Mouse (Mus musculus): ENCODE data around the gene Wipf1. TPM values are rescaled to one million over a fixed set of nuclear protein-coding genes. Genes with fewer than 3 reads are reported as not detected.

Wipf1 gene
- polyA plus RNA-seq, 1 experiment: 37.6 TPM

DNA sequence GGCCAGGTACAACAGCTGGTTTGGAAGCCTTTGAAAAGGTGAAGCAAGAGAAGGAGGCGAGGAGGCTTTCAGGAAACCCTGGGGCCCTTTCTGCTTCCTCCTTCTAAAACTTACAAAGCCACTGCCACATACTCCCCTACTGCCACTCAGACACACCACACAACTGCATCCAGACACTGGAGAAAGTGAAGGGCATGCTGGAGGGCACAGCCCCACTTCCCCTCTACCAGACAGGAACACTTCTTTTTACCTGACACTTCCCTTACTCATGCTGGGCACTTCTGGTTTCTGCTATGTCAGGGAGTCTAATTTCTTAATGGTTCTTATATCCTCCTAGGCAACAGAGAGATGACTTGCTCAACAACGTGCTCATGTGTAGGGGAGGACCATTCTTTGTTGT is 19.0 kb upstream of the Wipf1 start:
- H3K4me1 ChIP-seq (ENCODE audit: control insufficient read depth, insufficient read depth, low read length): peaks cover 10% of the 10 kb centered on the region
- no peak for TF ChIP-seq POLR2A (IDR thresholded peaks at IDR 0.05; ENCODE audit: low read depth, low read length)
- TF ChIP-seq CTCF (IDR thresholded peaks at IDR 0.05; ENCODE audit: borderline replicate concordance, insufficient read depth, low read length): no peak
- no peak overlapping the region for H3K4me3 ChIP-seq (ENCODE audit: insufficient read depth, low read length)
- H3K27ac ChIP-seq (ENCODE audit: insufficient read depth, low read length): no peak overlapping the region

DNA sequence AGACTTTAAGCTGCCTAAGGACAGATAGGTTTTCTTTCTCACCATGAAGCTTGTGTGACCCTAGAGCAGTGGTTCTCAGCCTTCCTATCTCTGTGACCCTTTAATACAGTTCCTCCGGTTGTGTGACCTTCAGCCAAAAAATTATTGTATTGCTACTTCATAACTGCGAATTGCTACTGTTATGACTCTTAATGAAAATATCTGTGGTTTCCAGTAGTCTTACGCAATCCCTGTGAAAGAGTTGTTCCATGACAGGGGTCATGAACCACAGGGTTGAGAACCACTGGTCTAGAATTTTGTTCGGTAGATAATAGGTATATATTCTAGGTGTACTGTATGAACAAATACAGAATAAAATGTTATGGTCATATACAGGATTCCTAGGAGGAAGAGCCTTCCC is 17.7 kb upstream of the Wipf1 start:
- no peak overlapping the region for H3K27ac ChIP-seq (ENCODE audit: insufficient read depth, low read length)
- H3K4me1 ChIP-seq (ENCODE audit: control insufficient read depth, insufficient read depth, low read length): 0 out of 2 replicates have a peak, but pooled peaks cover 4% of the 10 kb centered on the region
- TF ChIP-seq POLR2A (IDR thresholded peaks at IDR 0.05; ENCODE audit: low read depth, low read length) (no peak), CTCF (IDR thresholded peaks at IDR 0.05; ENCODE audit: borderline replicate concordance, insufficient read depth, low read length) (no peak)
- no peak overlapping the region for H3K4me3 ChIP-seq (ENCODE audit: insufficient read depth, low read length)

DNA sequence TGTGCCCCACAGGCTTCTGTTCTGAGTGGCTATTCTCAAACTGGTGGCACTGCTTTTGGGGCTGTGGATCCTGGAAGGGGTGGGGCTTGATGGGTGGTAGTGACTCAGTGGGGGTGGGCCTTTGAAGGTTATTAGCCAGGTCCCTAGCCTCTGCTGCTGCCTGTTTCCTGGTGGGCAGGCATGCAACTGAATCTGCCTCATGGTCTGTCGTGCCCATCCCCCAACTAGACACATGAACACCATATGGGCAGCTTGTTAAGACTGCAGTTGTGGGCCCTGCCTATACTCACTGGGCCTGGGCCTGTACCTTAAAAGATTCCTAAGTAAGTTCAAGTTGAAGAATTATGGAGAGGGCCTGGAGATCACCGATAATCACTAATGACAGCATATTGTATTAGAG is 16.0 kb upstream of the Wipf1 start:
- Histone ChIP-seq H3K4me3 (ENCODE audit: insufficient read depth, low read length) (no peak overlapping the region), H3K27ac (ENCODE audit: insufficient read depth, low read length) (no peak overlapping the region), H3K4me1 (ENCODE audit: control insufficient read depth, insufficient read depth, low read length) (0 out of 2 replicates have a peak, but pooled peaks cover 4% of the 10 kb centered on the region)
- no peak for TF ChIP-seq POLR2A (IDR thresholded peaks at IDR 0.05; ENCODE audit: low read depth, low read length)
- TF ChIP-seq CTCF (IDR thresholded peaks at IDR 0.05; ENCODE audit: borderline replicate concordance, insufficient read depth, low read length): no peak

DNA sequence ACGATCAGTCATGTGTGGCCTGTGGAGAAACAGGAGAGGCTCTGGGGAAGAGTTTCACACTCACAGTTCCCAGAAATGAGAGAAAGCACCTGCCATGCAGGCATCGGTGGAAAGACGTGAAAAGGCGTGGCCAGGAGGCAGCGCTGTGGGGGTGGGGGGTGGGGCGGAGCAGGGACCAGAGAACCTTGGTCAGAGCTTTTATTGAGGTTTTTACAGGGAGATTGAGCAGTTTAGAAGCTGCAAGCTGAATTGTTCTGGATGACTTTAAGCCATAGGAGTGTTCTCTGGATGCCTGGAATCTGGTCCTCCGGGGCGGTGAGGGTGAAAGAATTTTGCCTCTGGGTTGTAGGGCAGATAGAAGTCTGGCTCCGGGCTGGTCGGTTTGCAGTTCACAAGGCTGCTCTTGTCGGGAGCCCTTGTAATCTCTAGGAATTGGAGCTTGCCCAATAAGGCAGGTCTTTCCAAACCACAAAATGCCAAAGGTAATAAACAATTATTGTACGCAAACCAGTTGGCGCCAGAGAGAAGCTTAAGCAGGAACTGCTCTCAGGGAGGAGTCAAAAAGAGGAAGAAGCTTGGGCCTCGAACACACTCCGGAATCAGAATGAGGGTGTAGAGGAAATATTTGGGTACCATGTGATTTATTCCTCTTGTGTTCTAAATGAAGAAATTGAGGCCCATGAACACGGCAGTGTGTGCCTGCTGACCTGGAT is 11.1 kb upstream of the Wipf1 start:
- TF ChIP-seq POLR2A (IDR thresholded peaks at IDR 0.05; ENCODE audit: low read depth, low read length) (no peak), CTCF (IDR thresholded peaks at IDR 0.05; ENCODE audit: borderline replicate concordance, insufficient read depth, low read length) (no peak)
- Histone ChIP-seq H3K4me1 (ENCODE audit: control insufficient read depth, insufficient read depth, low read length) (no peaks in the 10 kb centered on the region), H3K4me3 (ENCODE audit: insufficient read depth, low read length) (no peak overlapping the region), H3K27ac (ENCODE audit: insufficient read depth, low read length) (no peak overlapping the region)

DNA sequence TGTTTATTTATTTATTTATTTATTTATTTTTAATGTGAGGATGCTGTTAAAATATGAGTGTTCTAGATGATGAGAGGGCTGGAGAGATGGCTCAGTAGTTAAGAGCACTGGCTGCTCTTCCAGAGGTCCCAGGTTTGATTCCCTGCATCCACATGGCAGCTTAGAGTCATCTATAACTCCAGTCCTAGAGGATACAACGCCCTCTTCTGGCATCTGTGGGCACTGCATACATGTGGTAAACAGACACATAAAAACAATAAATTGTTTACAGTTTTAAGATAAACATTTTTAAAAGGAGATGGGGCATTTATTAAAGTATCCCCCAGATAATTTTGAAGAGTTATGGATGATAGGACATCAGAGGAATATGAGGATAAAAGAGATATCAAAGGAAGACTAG is 10.2 kb upstream of the Wipf1 start:
- no peak for TF ChIP-seq POLR2A (IDR thresholded peaks at IDR 0.05; ENCODE audit: low read depth, low read length)
- no peaks in the 10 kb centered on the region for H3K4me1 ChIP-seq (ENCODE audit: control insufficient read depth, insufficient read depth, low read length)
- H3K27ac ChIP-seq (ENCODE audit: insufficient read depth, low read length): no peak overlapping the region
- no peak overlapping the region for H3K4me3 ChIP-seq (ENCODE audit: insufficient read depth, low read length)

DNA sequence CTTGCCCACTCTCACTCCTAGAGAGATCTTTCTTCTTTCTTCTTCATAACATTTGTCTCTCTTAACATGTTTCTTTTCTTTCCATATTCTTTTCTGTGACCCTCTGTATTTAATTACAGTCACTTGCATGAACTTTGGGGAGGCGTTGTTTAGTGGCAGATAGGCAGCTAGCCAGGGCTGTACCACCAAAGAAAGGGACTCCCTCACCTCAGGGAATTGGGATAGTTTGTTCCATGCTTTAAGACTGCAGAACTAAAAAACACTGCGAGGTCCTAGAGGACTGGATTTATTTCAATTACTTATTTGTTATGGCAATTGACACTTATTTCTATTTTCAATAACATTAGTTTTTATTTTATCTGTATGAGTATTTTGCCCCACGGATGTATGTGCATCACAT is 9.6 kb upstream of the Wipf1 start:
- Histone ChIP-seq H3K4me3 (ENCODE audit: insufficient read depth, low read length) (no peak overlapping the region), H3K4me1 (ENCODE audit: control insufficient read depth, insufficient read depth, low read length) (no peaks in the 10 kb centered on the region), H3K27ac (ENCODE audit: insufficient read depth, low read length) (no peak overlapping the region)
- TF ChIP-seq POLR2A (IDR thresholded peaks at IDR 0.05; ENCODE audit: low read depth, low read length) (no peak), CTCF (IDR thresholded peaks at IDR 0.05; ENCODE audit: borderline replicate concordance, insufficient read depth, low read length) (no peak)

DNA sequence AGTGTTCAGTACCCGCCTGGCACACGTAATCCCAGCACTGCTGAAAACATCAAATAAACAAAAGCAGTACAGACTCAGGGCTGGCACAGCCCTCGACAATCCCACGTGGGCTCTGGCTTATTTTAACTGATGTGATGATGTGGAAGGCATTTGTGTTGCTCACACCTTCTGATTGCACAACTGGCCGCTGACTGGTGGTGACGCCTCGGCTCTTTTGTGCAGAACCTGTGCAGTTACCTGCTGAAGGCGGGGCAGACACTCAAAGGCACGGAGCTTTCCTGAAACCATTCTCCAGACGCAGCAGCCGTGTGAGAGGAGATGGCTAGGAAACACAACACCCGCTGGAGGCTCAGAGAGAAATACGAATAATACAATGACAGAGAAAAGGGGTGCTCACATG is 9.1 kb upstream of the Wipf1 start:
- Histone ChIP-seq H3K4me3 (ENCODE audit: insufficient read depth, low read length) (no peak overlapping the region), H3K4me1 (ENCODE audit: control insufficient read depth, insufficient read depth, low read length) (no peaks in the 10 kb centered on the region), H3K27ac (ENCODE audit: insufficient read depth, low read length) (no peak overlapping the region)
- TF ChIP-seq POLR2A (IDR thresholded peaks at IDR 0.05; ENCODE audit: low read depth, low read length): no peak
- TF ChIP-seq CTCF (IDR thresholded peaks at IDR 0.05; ENCODE audit: borderline replicate concordance, insufficient read depth, low read length): no peak

DNA sequence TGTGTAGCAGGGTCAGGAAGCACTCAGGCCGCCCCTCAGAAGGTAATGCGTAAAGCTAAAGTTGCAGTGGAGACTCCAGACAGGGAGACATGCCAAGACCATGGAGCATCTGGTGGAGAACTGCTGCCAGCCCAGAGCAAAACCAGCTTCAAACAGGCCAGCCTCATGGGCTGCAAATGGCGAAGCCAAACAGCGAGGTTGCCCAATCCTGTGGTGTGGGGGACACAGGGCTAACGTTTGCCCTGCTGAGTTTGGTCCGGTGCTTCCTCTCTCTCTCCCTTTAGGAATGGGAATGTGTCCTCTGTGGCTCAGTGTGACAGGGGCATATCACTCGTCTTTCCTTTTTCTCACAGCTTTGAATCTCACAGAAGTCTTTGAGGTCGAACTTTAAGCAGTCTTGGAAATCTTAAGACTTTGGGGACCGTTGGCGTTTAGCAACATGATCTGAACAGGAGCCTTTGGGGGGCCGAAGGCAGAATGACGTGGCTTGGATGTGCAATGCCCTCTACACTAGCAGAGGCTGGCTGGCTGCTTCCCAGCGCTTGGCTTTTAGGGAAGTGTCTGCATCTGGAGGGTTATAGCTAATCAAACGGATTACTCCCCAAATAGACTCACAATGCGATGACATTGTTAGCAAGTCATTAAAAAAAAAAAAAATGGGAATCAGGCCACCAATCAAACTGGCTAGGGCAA is 6.7 kb upstream of the Wipf1 start:
- Histone ChIP-seq H3K4me1 (ENCODE audit: control insufficient read depth, insufficient read depth, low read length) (no peaks in the 10 kb centered on the region), H3K27ac (ENCODE audit: insufficient read depth, low read length) (no peak overlapping the region), H3K4me3 (ENCODE audit: insufficient read depth, low read length) (no peak overlapping the region)
- TF ChIP-seq CTCF (IDR thresholded peaks at IDR 0.05; ENCODE audit: borderline replicate concordance, insufficient read depth, low read length): no peak
- TF ChIP-seq POLR2A (IDR thresholded peaks at IDR 0.05; ENCODE audit: low read depth, low read length): no peak

DNA sequence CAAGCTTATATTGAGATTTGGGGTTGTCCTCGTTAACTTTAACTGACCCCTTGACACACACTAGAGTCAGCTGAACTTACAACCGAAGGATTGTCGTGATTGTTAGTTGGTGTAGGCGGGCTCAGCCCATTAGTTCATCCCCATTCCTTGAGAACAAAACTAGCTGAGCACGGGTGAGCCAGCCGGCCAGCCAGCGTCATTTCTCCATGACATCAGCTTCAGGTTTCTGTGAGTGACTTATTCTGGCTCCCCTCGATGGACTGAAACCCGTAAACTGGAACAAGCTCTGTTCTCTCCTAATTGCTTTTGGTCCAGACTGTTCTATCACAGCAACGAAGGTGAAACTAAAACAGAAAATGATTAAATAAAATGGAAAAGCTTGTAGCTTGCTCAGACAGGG is 5.2 kb upstream of the Wipf1 start:
- TF ChIP-seq POLR2A (IDR thresholded peaks at IDR 0.05; ENCODE audit: low read depth, low read length): no peak
- TF ChIP-seq CTCF (IDR thresholded peaks at IDR 0.05; ENCODE audit: borderline replicate concordance, insufficient read depth, low read length): no peak
- no peak overlapping the region for H3K4me3 ChIP-seq (ENCODE audit: insufficient read depth, low read length)
- H3K27ac ChIP-seq (ENCODE audit: insufficient read depth, low read length): no peak overlapping the region
- H3K4me1 ChIP-seq (ENCODE audit: control insufficient read depth, insufficient read depth, low read length): peaks cover 4% of the 10 kb centered on the region; the same call in 1 of the 2 replicates

DNA sequence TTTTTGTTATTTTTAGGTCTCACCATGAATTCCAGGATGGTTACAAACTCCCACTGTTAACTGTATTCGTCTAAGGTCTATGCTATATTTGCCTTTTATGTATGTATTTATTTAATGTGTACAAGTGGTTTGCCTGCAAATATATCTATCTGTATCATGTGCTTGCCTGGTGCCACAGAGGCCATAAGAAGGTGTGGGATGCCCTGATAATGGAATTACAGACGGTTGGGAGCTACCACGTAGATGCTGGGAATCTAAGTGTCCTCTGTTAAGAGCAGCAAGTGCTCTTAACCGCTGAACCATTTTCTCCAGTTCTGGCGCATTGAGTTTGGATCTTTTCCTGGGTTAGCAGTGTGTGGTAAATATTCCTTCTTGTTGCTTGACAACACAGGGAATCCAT is 953 bp upstream of the Wipf1 start:
- Histone ChIP-seq H3K4me3 (ENCODE audit: insufficient read depth, low read length) (no peak overlapping the region), H3K4me1 (ENCODE audit: control insufficient read depth, insufficient read depth, low read length) (peaks cover 10% of the 10 kb centered on the region), H3K27ac (ENCODE audit: insufficient read depth, low read length) (no peak overlapping the region)
- no peak for TF ChIP-seq CTCF (IDR thresholded peaks at IDR 0.05; ENCODE audit: borderline replicate concordance, insufficient read depth, low read length)
- TF ChIP-seq POLR2A (IDR thresholded peaks at IDR 0.05; ENCODE audit: low read depth, low read length): no peak
